Mouse (Mus musculus): ENCODE results near the gene Epb41l4b. TPM values are rescaled to one million over a fixed set of nuclear protein-coding genes. Genes with fewer than 3 reads are reported as not detected.

Gene Epb41l4b
- polyA plus RNA-seq, 1 experiment, result 37.4 TPM

DNA sequence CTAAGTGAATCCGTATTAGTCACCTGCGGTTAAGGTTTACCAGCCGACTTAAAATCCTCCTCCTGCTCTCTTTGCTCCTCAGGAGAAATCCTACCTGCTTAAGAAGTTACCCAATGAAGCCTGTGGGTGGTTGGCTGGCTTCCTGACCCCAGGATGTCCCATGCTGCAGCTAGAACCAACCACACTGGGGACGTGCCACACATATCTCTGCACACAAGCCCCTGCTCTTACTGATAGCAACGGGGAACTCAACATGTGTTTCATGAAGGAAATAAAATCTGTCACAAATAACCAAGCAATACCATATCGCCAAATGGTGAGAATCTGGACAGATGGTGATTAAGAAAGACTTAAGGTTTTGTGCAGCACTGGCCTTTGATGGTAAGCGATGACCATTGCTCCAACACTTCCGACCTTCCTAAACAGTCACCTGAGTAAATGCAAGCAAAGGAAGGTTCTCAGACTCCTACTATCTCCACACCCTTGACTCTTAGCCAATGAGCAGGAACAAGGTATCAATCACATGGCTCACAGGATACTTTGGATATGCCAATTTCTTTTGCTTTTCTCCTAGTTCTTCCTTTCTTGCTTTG lies 131.7 kb downstream of the Epb41l4b start:
- DNase-seq, result no peak
- Histone ChIP-seq H3K27ac (ENCODE audit: insufficient read depth, low read length) (no peak overlapping the region), H3K27me3 (ENCODE audit: control insufficient read depth, insufficient read depth, low read length) (no peaks in the 10 kb centered on the region), H3K4me3 (replicated peaks; ENCODE audit: insufficient read depth, low read depth, low read length) (no peak overlapping the region), H3K4me1 (ENCODE audit: control insufficient read depth, insufficient read depth, low read length) (peaks cover 7% of the 10 kb centered on the region)
- TF ChIP-seq CTCF (IDR thresholded peaks at IDR 0.05; ENCODE audit: borderline replicate concordance, insufficient read depth, low read depth, low read length), result no peak
- no peak for TF ChIP-seq POLR2A (IDR thresholded peaks at IDR 0.05; ENCODE audit: borderline replicate concordance, insufficient read depth, low read length)
- WGBS, result 70% methylated on average over 8 of the region's 8 CpGs

DNA sequence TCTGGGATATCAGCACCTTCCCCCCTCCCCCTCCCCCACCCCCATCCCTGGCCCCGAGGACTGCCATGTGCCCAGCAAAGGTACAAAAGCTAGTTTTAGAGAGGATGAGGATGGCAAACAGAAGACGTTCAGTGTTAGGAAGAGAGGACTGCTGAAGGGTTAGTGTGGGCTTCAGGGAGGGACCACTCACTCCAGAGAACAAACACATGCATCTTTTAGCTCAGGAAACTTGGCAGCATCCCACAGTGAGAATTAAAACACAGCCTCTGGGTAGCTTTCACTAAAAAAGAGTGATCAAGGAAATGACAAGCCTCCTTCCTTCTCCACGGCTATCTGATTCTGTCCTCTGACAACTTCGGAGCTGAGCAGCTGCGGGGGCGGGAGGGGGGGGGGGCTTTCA lies 132.3 kb downstream of the Epb41l4b start:
- no peaks in the 10 kb centered on the region for H3K27me3 ChIP-seq (ENCODE audit: control insufficient read depth, insufficient read depth, low read length)
- no peak for DNase-seq
- 45% methylated on average over 6 of the region's 6 CpGs for WGBS
- H3K4me1 ChIP-seq (ENCODE audit: control insufficient read depth, insufficient read depth, low read length), result peaks cover 7% of the 10 kb centered on the region
- TF ChIP-seq POLR2A (IDR thresholded peaks at IDR 0.05; ENCODE audit: borderline replicate concordance, insufficient read depth, low read length) (no peak), CTCF (IDR thresholded peaks at IDR 0.05; ENCODE audit: borderline replicate concordance, insufficient read depth, low read depth, low read length) (no peak)
- no peak overlapping the region for H3K4me3 ChIP-seq (replicated peaks; ENCODE audit: insufficient read depth, low read depth, low read length)
- no peak overlapping the region for H3K27ac ChIP-seq (ENCODE audit: insufficient read depth, low read length)

DNA sequence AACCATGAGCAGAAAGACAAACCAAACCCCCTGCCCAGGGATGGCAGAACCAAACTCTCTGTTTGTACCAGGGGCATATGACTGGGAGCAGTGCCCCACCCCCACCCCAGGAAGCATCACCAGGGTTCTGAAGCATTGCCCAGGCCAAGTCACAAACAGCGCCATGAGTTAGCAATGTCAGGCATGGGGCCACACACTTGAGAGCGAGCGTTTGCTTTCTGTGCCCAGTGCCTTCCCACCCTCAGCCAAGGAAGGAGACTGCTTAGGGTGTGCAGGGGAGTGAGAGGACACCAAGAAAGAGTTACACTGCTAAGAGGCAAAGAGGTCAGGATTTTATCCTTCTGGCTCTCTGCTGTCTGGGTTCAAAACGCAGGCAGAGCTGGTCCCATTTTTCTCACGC lies 132.8 kb downstream of the Epb41l4b start:
- peaks cover 7% of the 10 kb centered on the region for H3K4me1 ChIP-seq (ENCODE audit: control insufficient read depth, insufficient read depth, low read length)
- no peak for TF ChIP-seq POLR2A (IDR thresholded peaks at IDR 0.05; ENCODE audit: borderline replicate concordance, insufficient read depth, low read length)
- peak; percentile 9; the same call in 1 of the 2 replicates for TF ChIP-seq CTCF (IDR thresholded peaks at IDR 0.05; ENCODE audit: borderline replicate concordance, insufficient read depth, low read depth, low read length)
- 32% methylated on average over 5 of the region's 5 CpGs for WGBS

DNA sequence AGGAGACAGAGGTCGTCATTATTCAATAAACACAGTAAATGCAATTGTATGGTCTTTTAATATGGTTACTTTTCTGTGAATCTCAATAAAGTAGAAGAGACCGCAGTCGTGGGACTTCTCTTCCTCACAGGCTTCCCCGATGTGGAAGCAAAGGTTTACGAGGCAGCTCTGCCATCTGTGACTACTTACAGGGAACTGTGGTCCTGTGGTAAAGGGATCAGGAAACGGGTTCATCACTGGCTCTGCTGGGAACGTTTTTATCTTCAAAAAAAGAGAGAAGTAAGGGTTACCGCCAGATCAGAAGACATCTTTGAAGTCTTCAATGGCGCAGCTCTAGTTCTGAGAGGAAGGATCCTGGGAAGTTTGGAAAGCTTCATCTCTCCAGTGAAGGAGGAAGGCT lies 135.5 kb downstream of the Epb41l4b start:
- DNase-seq, result no peak
- Histone ChIP-seq H3K27me3 (ENCODE audit: control insufficient read depth, insufficient read depth, low read length) (no peaks in the 10 kb centered on the region), H3K27ac (ENCODE audit: insufficient read depth, low read length) (no peak overlapping the region), H3K4me1 (ENCODE audit: control insufficient read depth, insufficient read depth, low read length) (peaks cover 10% of the 10 kb centered on the region), H3K4me3 (replicated peaks; ENCODE audit: insufficient read depth, low read depth, low read length) (no peak overlapping the region)
- WGBS, result 80% methylated on average over 9 of the region's 9 CpGs
- no peak for TF ChIP-seq POLR2A (IDR thresholded peaks at IDR 0.05; ENCODE audit: borderline replicate concordance, insufficient read depth, low read length)
- no peak for TF ChIP-seq CTCF (IDR thresholded peaks at IDR 0.05; ENCODE audit: borderline replicate concordance, insufficient read depth, low read depth, low read length)

More for the DNA sequence above, 132.8 kb downstream of the Epb41l4b start:
- DNase-seq, result no peak
- no peak overlapping the region for H3K27ac ChIP-seq (ENCODE audit: insufficient read depth, low read length)
- H3K4me3 ChIP-seq (replicated peaks; ENCODE audit: insufficient read depth, low read depth, low read length), result no peak overlapping the region
- H3K27me3 ChIP-seq (ENCODE audit: control insufficient read depth, insufficient read depth, low read length), result no peaks in the 10 kb centered on the region

DNA sequence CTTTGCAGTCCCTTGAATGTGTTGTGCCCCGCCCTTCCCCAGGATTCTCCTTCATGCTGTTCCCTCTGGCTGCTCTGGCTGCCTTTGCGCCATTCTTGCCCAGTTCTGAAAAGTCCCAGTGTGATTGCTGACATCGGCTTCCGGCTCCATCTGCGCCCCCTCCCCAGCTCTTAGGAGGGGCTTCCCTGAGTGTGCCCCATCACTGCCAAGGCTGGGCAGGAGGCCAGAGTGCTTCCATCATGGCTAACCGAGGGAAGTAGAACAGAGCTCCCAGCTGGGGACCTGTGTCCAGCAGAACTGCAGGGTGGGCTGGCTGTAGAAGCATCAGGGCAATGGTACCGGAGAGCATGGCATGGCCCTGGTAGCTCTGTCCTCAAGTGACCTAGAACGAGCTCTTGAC lies 138.2 kb downstream of the Epb41l4b start:
- H3K4me3 ChIP-seq (replicated peaks; ENCODE audit: insufficient read depth, low read depth, low read length), result no peak overlapping the region
- TF ChIP-seq CTCF (IDR thresholded peaks at IDR 0.05; ENCODE audit: borderline replicate concordance, insufficient read depth, low read depth, low read length) (no peak), POLR2A (IDR thresholded peaks at IDR 0.05; ENCODE audit: borderline replicate concordance, insufficient read depth, low read length) (no peak)
- 0 out of 2 replicates have a peak overlapping the region, but pooled peaks have one; percentile 12 for H3K27ac ChIP-seq (ENCODE audit: insufficient read depth, low read length)
- H3K27me3 ChIP-seq (ENCODE audit: control insufficient read depth, insufficient read depth, low read length), result no peaks in the 10 kb centered on the region
- H3K4me1 ChIP-seq (ENCODE audit: control insufficient read depth, insufficient read depth, low read length), result peaks cover 3% of the 10 kb centered on the region
- DNase-seq, result peak; percentile 49 to 53
- 12% methylated on average over 8 of the region's 8 CpGs for WGBS

DNA sequence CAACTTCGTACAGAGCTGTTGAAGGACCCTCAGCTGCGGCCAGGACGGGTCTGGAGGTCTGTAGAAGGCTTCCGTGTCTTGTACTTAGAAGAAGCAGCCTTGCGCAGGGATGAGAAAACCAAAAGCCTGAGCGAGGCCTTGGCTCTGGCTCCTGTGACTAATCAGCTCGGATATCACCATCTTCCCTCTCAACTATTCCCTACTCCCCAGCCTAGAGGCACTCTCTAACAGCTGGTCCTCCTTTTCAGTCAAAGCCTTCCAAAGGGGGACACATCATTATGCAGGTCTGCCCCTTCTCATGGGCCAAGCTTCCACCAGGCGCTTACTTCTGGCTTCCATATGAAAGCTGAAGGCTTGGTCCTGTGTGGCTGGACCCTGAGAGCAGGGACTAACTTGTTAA lies 139.4 kb downstream of the Epb41l4b start:
- 72% methylated on average over 8 of the region's 8 CpGs for WGBS

DNA sequence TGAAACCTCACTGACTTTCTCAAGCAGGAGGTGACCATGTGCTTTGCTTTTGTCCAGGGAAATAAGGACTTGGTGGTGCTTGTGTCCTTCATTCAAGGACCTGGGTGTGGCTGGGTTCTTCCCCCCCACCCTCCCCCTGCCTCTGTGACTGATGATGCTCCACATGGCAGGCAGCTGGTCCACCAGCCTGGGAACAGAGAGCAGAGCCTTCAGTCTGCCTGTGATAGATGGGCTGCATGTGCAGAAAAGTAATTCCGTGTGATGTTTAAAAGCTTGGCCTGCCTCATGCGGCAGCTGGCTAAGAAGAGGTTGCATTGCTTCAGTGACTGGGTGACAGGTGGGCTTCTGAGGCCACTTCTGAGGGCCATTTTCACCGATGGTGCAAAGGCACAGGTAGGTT lies 140.5 kb downstream of the Epb41l4b start:
- H3K4me3 ChIP-seq (replicated peaks; ENCODE audit: insufficient read depth, low read depth, low read length), result no peak overlapping the region
- 60% methylated on average over 3 of the region's 3 CpGs for WGBS

More for the DNA sequence above, 139.4 kb downstream of the Epb41l4b start:
- H3K4me3 ChIP-seq (replicated peaks; ENCODE audit: insufficient read depth, low read depth, low read length), result no peak overlapping the region
- no peak for DNase-seq
- TF ChIP-seq CTCF (IDR thresholded peaks at IDR 0.05; ENCODE audit: borderline replicate concordance, insufficient read depth, low read depth, low read length) (no peak), POLR2A (IDR thresholded peaks at IDR 0.05; ENCODE audit: borderline replicate concordance, insufficient read depth, low read length) (no peak)
- no peak overlapping the region for H3K27ac ChIP-seq (ENCODE audit: insufficient read depth, low read length)
- no peaks in the 10 kb centered on the region for H3K27me3 ChIP-seq (ENCODE audit: control insufficient read depth, insufficient read depth, low read length)
- H3K4me1 ChIP-seq (ENCODE audit: control insufficient read depth, insufficient read depth, low read length), result peaks cover 3% of the 10 kb centered on the region

DNA sequence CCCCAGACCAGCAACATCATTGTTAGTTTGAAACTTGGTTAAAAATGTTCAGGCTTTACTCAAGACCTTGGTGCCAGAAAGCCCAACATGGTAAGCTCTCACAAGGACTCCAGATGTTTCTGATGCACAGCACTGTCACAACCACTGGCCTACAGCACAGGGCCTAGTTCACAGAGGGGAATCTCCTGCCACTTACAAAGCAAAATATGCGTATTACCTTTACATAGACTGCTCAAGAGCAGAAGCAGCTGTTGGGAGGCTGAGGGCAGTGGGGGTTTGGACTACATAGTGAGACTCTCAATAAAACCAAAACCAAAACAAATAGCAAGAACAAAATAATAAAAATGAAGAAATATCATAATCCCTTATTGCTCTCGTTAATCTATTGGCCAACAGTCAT lies 141.8 kb downstream of the Epb41l4b start:
- Histone ChIP-seq H3K4me3 (replicated peaks; ENCODE audit: insufficient read depth, low read depth, low read length) (no peak overlapping the region), H3K4me1 (ENCODE audit: control insufficient read depth, insufficient read depth, low read length) (peaks cover 3% of the 10 kb centered on the region), H3K27me3 (ENCODE audit: control insufficient read depth, insufficient read depth, low read length) (no peaks in the 10 kb centered on the region), H3K27ac (ENCODE audit: insufficient read depth, low read length) (no peak overlapping the region)
- TF ChIP-seq CTCF (IDR thresholded peaks at IDR 0.05; ENCODE audit: borderline replicate concordance, insufficient read depth, low read depth, low read length) (no peak), POLR2A (IDR thresholded peaks at IDR 0.05; ENCODE audit: borderline replicate concordance, insufficient read depth, low read length) (no peak)
- DNase-seq, result no peak
- 94% methylated on average over 2 of the region's 2 CpGs for WGBS

More for the DNA sequence above, 140.5 kb downstream of the Epb41l4b start:
- no peak for DNase-seq
- no peak overlapping the region for H3K27ac ChIP-seq (ENCODE audit: insufficient read depth, low read length)
- no peaks in the 10 kb centered on the region for H3K27me3 ChIP-seq (ENCODE audit: control insufficient read depth, insufficient read depth, low read length)
- peaks cover 3% of the 10 kb centered on the region for H3K4me1 ChIP-seq (ENCODE audit: control insufficient read depth, insufficient read depth, low read length)
- TF ChIP-seq CTCF (IDR thresholded peaks at IDR 0.05; ENCODE audit: borderline replicate concordance, insufficient read depth, low read depth, low read length) (no peak), POLR2A (IDR thresholded peaks at IDR 0.05; ENCODE audit: borderline replicate concordance, insufficient read depth, low read length) (no peak)

All from cerebellum, adult 2 months (tissue).